Mouse (Mus musculus) forebrain, embryonic 14.5 days (tissue): ENCODE measurements at regions not wholly inside any gene's neighbourhood (a gene's known extent, or its start where the extent isn't known, plus 50 kb on each side); places are given as distances from the start of the nearest gene placed in this dataset.

Experiments used
- ATAC-seq: fragments of 200-750 bp; cut with Nextera tagmentation; 2 replicates; pipeline ENCODE4 v1.8.0; 2017; ENCODE audit warnings: mild to moderate bottlenecking, moderate library complexity
- DNase-seq: peaks from one replicate; pipeline ENCODE4 v3.0.0-alpha.2; 2015; ENCODE audit warnings: low spot score
- H3K27ac ChIP-seq: fragments of 300-500 bp; sonication (generic); 2 replicates; pipeline ENCODE4 v1.5.1; 2014; ENCODE audit warnings: low read depth, mild to moderate bottlenecking, control low read depth, low read length, moderate library complexity
- H3K27me3 ChIP-seq: fragments of 300-500 bp; sonication (generic); replicated peaks from 2 replicates; pipeline ENCODE4 v1.6.1; 2014; ENCODE audit warnings: low read length, control low read depth, mixed read lengths; ENCODE audit not compliant: control insufficient read depth, insufficient read depth
- H3K36me3 ChIP-seq: fragments of 300-500 bp; sonication (generic); 2 replicates; pipeline ENCODE4 v1.6.1; 2014; ENCODE audit warnings: low read length, control low read depth; ENCODE audit not compliant: control insufficient read depth, insufficient read depth
- H3K4me1 ChIP-seq: fragments of 300-500 bp; sonication (generic); 2 replicates; pipeline ENCODE4 v1.6.1; 2014; ENCODE audit warnings: antibody characterized with exemption, low read length, control low read depth; ENCODE audit not compliant: control insufficient read depth, insufficient read depth
- H3K4me2 ChIP-seq: fragments of 300-500 bp; sonication (generic); 2 replicates; pipeline ENCODE4 v1.6.1; 2014; ENCODE audit warnings: mild to moderate bottlenecking, control low read depth, low read length
- H3K4me3 ChIP-seq: fragments of 300-500 bp; sonication (generic); 2 replicates; pipeline ENCODE4 v1.5.1; 2014; ENCODE audit warnings: low read depth, low read length, control low read depth
- H3K9ac ChIP-seq: fragments of 300-500 bp; sonication (generic); 2 replicates; pipeline ENCODE4 v1.6.1; 2014; ENCODE audit warnings: mild to moderate bottlenecking, low read length, control low read depth, moderate library complexity
- H3K9me3 ChIP-seq: fragments of 300-500 bp; sonication (generic); replicated peaks from 2 replicates; pipeline ENCODE4 v1.6.1; 2016; ENCODE audit warnings: low read length, control low read depth, mixed read lengths; ENCODE audit not compliant: control insufficient read depth
- WGBS: fragments of 180-500 bp; shearing (Covaris S2); extraction: QIAGEN DNeasy Blood & Tissue Kit; methylation state at CpG from one replicate; pipeline ENCODE4 v1.1.7; 2014; 5-methylcytosine and 5-hydroxymethylcytosine counted together

DNA sequence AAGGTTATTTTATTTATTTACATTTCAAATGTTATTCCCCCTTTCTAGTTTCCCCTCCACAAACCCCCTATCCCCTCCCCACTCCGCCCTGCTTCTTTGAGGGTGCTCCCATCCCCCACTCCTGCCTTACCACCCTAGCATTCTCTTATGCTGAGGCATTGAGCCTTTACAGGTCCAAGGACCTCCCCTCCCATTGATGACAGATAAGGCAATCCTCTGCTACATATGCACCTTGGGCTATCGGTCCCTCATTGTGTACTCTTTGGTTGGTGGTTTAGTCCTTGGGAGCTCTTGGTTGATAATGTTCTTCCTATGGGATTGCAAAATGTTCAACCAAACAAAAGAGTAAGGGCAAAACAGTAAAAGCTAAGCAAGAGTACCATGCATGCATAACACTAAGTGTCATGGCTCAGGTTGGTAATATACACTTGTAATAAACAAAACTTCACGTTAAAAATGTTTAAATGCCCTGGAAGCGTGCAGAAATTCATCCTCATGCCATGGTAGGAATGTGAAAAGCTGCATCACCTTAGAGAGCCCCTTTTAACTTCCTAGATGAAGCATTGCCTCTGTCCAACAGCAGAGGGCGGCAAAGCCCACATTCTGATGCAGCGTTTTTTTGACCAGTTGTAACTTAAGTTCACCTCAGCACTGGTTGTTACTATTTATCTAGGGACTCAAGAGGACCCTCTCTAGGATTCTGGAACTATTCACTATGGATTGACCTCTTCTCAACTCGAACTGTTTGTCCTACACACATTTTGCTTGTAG is 207.6 kb downstream of the Rdh14 start:
- no peaks in the 10 kb centered on the region for H3K27me3 ChIP-seq
- ATAC-seq (peak; percentile 66), DNase-seq (peak; percentile 72)
- H3K9me3 ChIP-seq = no peaks in the 10 kb centered on the region
- 12% methylated on average over 7 of the region's 7 CpGs for WGBS
- no peaks in the 10 kb centered on the region for H3K36me3 ChIP-seq
- H3K4me2 ChIP-seq = no peak overlapping the region
- H3K4me1 ChIP-seq = no peaks in the 10 kb centered on the region
- no peak overlapping the region for H3K27ac ChIP-seq
- H3K9ac ChIP-seq = no peak overlapping the region
- no peak overlapping the region for H3K4me3 ChIP-seq

DNA sequence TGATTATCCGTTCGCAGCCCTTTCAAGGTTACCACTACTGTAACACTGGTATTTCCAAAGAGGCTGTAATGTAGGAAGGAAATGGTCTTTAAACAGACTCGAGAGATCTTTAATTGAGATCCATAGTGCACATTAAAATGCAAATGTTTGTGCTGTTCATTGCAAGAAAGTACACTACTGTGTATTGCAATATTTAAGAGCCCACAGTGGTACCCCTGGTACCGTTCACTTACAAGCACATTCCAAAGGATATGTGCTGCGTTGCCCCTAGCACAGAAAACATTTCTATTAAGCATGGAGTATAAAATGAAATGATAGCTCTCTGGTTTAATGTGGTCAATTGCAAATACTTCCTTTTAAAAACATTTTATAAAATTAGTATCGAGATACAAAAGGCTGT is 209.5 kb downstream of the Rdh14 start:
- Histone ChIP-seq H3K9ac (no peak overlapping the region), H3K36me3 (no peaks in the 10 kb centered on the region), H3K9me3 (no peaks in the 10 kb centered on the region), H3K4me1 (no peaks in the 10 kb centered on the region), H3K4me3 (no peak overlapping the region), H3K27ac (no peak overlapping the region), H3K4me2 (no peak overlapping the region), H3K27me3 (no peaks in the 10 kb centered on the region)
- 76% methylated on average over 6 of the region's 6 CpGs for WGBS
- ATAC-seq (no peak), DNase-seq (no peak)

DNA sequence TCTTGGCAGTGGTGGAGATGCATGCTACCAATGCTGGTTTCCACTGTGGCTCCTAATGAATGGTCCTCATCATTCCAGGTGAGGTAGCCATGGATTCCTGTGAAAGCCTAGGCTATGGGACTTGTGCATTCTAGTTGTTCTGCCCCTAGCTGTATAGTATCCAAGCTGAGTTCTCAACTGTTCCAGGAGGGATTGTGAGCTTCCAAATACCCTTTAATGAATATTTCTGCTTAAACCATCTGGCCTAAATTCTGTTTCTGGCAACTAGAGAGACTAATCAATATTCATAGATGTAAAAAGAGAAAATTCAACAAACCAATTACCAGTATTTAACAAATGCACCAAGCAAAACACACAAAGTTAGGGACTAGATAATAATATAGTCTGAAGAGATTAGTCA is 227.7 kb downstream of the Rdh14 start:
- Histone ChIP-seq H3K4me2 (no peak overlapping the region), H3K4me3 (no peak overlapping the region), H3K4me1 (no peaks in the 10 kb centered on the region), H3K27me3 (no peaks in the 10 kb centered on the region), H3K9me3 (no peaks in the 10 kb centered on the region), H3K36me3 (no peaks in the 10 kb centered on the region), H3K27ac (no peak overlapping the region), H3K9ac (no peak overlapping the region)
- DNase-seq (peak; percentile 38), ATAC-seq (no peak; the same call in 1 of the 2 replicates)

DNA sequence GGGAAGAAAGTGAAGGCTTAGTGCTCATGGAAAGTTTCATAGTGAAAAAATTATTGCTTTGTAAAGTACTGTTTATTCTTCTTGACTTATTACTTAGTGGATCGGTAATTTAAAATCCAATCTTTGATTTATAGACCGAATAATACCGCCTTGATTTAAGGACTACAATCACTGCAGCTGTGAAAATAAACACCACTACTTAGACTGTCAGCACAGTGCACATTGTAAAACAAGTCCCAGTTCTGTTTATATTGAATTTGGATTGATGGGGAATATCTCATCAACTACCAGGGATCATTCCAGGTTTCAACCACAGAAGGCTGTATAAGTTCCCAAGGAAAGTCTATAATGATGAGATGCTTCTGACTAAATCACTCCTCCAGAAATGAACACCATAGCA is 230.0 kb downstream of the Rdh14 start:
- ATAC-seq = no peak
- Histone ChIP-seq H3K4me2 (no peak overlapping the region), H3K27ac (no peak overlapping the region), H3K4me3 (no peak overlapping the region), H3K9me3 (no peaks in the 10 kb centered on the region), H3K4me1 (no peaks in the 10 kb centered on the region), H3K9ac (no peak overlapping the region), H3K27me3 (no peaks in the 10 kb centered on the region), H3K36me3 (no peaks in the 10 kb centered on the region)
- DNase-seq = no peak
- 89% methylated on average over 3 of the region's 3 CpGs for WGBS

DNA sequence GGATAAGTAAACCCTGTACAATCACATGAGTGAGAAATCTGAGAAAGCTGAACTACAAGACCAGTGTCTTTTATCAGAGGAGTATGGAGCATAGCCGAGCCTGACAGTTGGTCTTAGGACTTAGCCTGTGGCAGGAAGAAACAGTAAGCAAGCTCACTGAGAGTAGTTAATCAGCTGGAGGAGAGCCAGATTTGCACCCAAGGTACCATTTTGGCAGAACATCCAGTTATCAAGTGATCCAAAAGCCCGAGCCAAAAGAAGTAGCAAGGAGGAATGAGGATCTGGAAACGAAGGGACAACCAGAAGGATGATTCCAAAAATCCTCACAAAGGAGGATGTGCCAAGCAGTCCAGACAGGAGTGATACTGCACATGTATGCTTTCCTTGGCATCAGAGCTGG is 248.0 kb downstream of the Rdh14 start:
- H3K36me3 ChIP-seq = no peaks in the 10 kb centered on the region
- H3K4me3 ChIP-seq = no peak overlapping the region
- no peaks in the 10 kb centered on the region for H3K4me1 ChIP-seq
- H3K27me3 ChIP-seq = no peaks in the 10 kb centered on the region
- no peak overlapping the region for H3K27ac ChIP-seq
- H3K4me2 ChIP-seq = no peak overlapping the region
- ATAC-seq = no peak
- H3K9me3 ChIP-seq = no peaks in the 10 kb centered on the region
- DNase-seq = no peak
- H3K9ac ChIP-seq = no peak overlapping the region
- WGBS = 73% methylated on average over 3 of the region's 3 CpGs

DNA sequence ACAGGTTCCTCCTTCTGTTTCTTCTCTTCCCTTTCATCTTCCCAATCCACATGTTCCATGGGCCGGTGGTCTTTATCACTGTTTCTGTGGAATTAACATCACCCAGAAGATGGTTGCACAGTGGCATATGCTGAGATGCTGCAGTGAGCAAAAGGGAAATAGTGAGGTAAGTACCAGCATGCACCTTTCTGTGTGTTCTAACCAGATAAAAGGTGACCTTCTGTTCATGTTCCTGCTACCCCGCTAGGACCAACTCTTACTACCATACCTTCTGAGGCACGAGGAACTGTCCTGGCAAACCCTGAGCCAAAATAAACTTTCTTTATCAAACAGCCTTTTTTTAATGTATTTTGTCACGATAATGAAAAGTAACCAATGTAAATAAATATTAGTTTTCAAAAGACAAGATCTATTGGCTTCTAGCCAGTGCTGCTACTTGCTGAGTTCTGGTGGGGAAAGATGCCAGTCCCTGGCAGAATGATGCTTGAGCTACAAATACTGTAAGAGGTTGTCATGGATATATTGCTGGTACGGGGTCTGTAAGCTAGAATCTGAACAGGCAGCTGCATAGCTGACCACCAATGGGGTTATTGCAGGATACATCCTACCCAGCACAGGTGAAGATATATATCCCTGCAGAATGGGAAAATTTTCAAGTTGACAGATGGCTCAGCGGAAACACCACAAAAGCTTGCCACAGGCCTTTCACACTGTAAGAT is 264.1 kb downstream of the Rdh14 start:
- Histone ChIP-seq H3K4me1 (no peaks in the 10 kb centered on the region), H3K4me2 (no peak overlapping the region), H3K4me3 (no peak overlapping the region), H3K9ac (no peak overlapping the region), H3K9me3 (no peaks in the 10 kb centered on the region), H3K27me3 (no peaks in the 10 kb centered on the region), H3K36me3 (no peaks in the 10 kb centered on the region), H3K27ac (no peak overlapping the region)
- ATAC-seq (peak; percentile 75), DNase-seq (peak; percentile 76)
- WGBS = 72% methylated on average over 6 of the region's 6 CpGs

DNA sequence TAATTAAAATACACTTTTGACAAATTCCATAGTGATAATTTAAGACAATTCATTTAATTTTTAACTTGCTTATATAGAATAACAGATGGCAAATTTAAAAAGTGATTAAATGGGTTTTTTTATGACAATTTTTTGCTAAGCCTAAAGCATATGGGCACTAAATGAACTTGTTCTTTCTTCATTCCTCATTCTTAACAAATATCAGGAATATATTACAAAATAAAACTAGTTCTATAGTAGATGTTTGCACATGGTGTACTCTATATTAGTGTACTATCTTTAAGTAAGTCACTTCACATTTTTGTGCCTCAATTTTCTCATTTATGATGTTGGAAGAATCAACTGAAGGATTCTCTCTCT is 264.6 kb downstream of the Rdh14 start:
- H3K4me3 ChIP-seq = no peak overlapping the region
- no peaks in the 10 kb centered on the region for H3K27me3 ChIP-seq
- H3K4me1 ChIP-seq = no peaks in the 10 kb centered on the region
- H3K9me3 ChIP-seq = no peaks in the 10 kb centered on the region
- no peak overlapping the region for H3K9ac ChIP-seq
- 0 out of 2 replicates have a peak, but pooled peaks have one; percentile 43 for ATAC-seq
- no peaks in the 10 kb centered on the region for H3K36me3 ChIP-seq
- H3K4me2 ChIP-seq = no peak overlapping the region
- H3K27ac ChIP-seq = no peak overlapping the region
- no peak for DNase-seq

DNA sequence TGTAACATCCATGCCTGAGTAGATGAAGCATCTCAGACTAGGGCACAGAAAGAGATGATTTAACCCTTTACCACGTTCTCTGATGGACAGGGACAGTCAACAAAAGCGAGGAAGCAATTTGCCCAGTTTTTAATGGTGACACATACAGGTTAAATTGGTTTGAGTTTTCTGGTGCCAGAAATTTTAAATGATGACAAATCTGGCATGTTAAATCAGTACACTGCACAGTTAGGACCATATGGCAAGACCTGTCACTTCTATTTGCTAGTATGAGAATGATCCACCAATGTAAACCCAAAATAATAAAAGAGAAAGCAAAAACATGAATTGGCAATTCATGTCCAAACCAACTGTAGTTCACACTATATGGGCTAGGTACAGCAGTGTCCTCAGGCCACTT is 268.3 kb downstream of the Rdh14 start:
- Histone ChIP-seq H3K9ac (no peak overlapping the region), H3K4me3 (no peak overlapping the region), H3K27me3 (no peaks in the 10 kb centered on the region), H3K4me2 (no peak overlapping the region), H3K4me1 (no peaks in the 10 kb centered on the region), H3K27ac (no peak overlapping the region), H3K36me3 (no peaks in the 10 kb centered on the region), H3K9me3 (no peaks in the 10 kb centered on the region)
- ATAC-seq (peak; percentile 33; the same call in 1 of the 2 replicates), DNase-seq (no peak)
- 76% methylated on average over 2 of the region's 2 CpGs for WGBS

DNA sequence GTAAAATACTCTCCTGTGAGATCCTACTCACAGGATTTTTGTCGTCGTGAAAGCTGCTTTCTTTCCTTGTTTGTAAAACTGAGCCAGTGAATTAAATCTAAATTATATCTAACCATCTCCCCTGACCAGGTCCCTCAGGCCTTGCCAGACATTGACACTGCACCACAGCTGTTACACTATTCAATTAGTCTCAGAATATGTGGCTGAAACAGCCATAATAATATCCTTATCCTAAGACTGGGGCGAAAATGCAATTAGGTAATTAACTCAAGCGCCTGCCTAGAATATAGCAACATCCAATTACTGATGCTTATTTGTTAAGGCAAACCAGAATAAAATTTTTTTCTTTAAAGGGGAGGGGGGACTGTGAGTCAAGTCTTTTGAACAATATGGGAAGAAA is 296.2 kb downstream of the Rdh14 start:
- peak; percentile 37 for DNase-seq
- H3K27me3 ChIP-seq = no peaks in the 10 kb centered on the region
- 39% methylated on average over 4 of the region's 4 CpGs for WGBS
- H3K4me3 ChIP-seq = no peak overlapping the region
- ATAC-seq = peak; percentile 37
- H3K9ac ChIP-seq = no peak overlapping the region
- H3K9me3 ChIP-seq = no peaks in the 10 kb centered on the region
- H3K27ac ChIP-seq = no peak overlapping the region
- no peak overlapping the region for H3K4me2 ChIP-seq
- no peaks in the 10 kb centered on the region for H3K36me3 ChIP-seq
- H3K4me1 ChIP-seq = no peaks in the 10 kb centered on the region
